Mouse (Mus musculus): ENCODE results near the gene Cd276. TPM values are rescaled to one million over a fixed set of nuclear protein-coding genes. Genes with fewer than 3 reads are reported as not detected.
A peak's percentile ranks its signal among the peaks of the same experiment; 100 is the strongest.

The Cd276 gene
- total RNA-seq, 1 experiment = 23.4 TPM

GRCm38 (mm10) chr9:58534766-58535165, 20.5 kb downstream of the Cd276 start:
- DNase-seq (ENCODE audit: low read depth, low spot score) = peak; percentile 76
- Histone ChIP-seq H3K27ac (ENCODE audit: insufficient read depth, low read depth, low read length, poor library complexity, severe bottlenecking) (no peak overlapping the region), H3K9ac (ENCODE audit: insufficient read depth, low read depth, low read length, poor library complexity, severe bottlenecking) (no peak overlapping the region), H3K4me1 (ENCODE audit: control insufficient read depth in 2 of 2, insufficient read depth in 2 of 2, low read length in 2 of 2, poor library complexity in 1 of 2) (peaks cover 0 to 4% of the 10 kb centered on the region in 2 experiments; a peak in 1 of 4 replicates), H3K9me3 (ENCODE audit: control insufficient read depth, insufficient read depth, low read depth, low read length) (no peaks in the 10 kb centered on the region), H3K36me3 (ENCODE audit: control insufficient read depth, insufficient read depth, low read length, poor library complexity, severe bottlenecking) (peaks cover 42% of the 10 kb centered on the region; the same call in 1 of the 2 replicates), H3K4me3 (ENCODE audit: insufficient read depth in 1 of 2, low read depth in 1 of 2, low read length in 2 of 2, poor library complexity in 1 of 2, severe bottlenecking in 1 of 2) (no peak overlapping the region)
- in situ Hi-C loops (cut with MboI; ENCODE audit: low sequenced_read_pairs in 2 of 2, unreplicated experiment in 2 of 2) = no loop called here
- TF ChIP-seq ZC3H11A (IDR thresholded peaks at IDR 0.05; ENCODE audit: borderline replicate concordance, low read depth, low read length) (peak; percentile 42; the same call in 1 of the 2 replicates), ZNF384 (IDR thresholded peaks at IDR 0.05; ENCODE audit: low read depth, low read length) (no peak), HCFC1 (IDR thresholded peaks at IDR 0.05; ENCODE audit: borderline replicate concordance, insufficient read depth, low read length) (no peak), CHD2 (IDR thresholded peaks at IDR 0.05; ENCODE audit: low read depth, low read length) (no peak), MAFK (IDR thresholded peaks at IDR 0.05; ENCODE audit: insufficient read depth, low read depth, low read length) (no peak)

GRCm38 (mm10) chr9:58533322-58533721, 21.9 kb downstream of the Cd276 start:
- peaks cover 41% of the 10 kb centered on the region; the same call in 1 of the 2 replicates for H3K36me3 ChIP-seq (ENCODE audit: control insufficient read depth, insufficient read depth, low read length, poor library complexity, severe bottlenecking)
- H3K4me3 ChIP-seq (ENCODE audit: insufficient read depth in 1 of 2, low read depth in 1 of 2, low read length in 2 of 2, poor library complexity in 1 of 2, severe bottlenecking in 1 of 2) = no peak overlapping the region
- TF ChIP-seq ZC3H11A (IDR thresholded peaks at IDR 0.05; ENCODE audit: borderline replicate concordance, low read depth, low read length) (no peak), ZNF384 (IDR thresholded peaks at IDR 0.05; ENCODE audit: low read depth, low read length) (no peak), HCFC1 (IDR thresholded peaks at IDR 0.05; ENCODE audit: borderline replicate concordance, insufficient read depth, low read length) (no peak), CHD2 (IDR thresholded peaks at IDR 0.05; ENCODE audit: low read depth, low read length) (no peak), MAFK (IDR thresholded peaks at IDR 0.05; ENCODE audit: insufficient read depth, low read depth, low read length) (no peak)
- peaks cover 0 to 4% of the 10 kb centered on the region in 2 experiments; a peak in 1 of 4 replicates for H3K4me1 ChIP-seq (ENCODE audit: control insufficient read depth in 2 of 2, insufficient read depth in 2 of 2, low read length in 2 of 2, poor library complexity in 1 of 2)
- H3K27ac ChIP-seq (ENCODE audit: insufficient read depth, low read depth, low read length, poor library complexity, severe bottlenecking) = no peak overlapping the region
- in situ Hi-C loops (cut with MboI; ENCODE audit: low sequenced_read_pairs in 2 of 2, unreplicated experiment in 2 of 2) = no loop called here
- H3K9me3 ChIP-seq (ENCODE audit: control insufficient read depth, insufficient read depth, low read depth, low read length) = no peaks in the 10 kb centered on the region
- no peak overlapping the region for H3K9ac ChIP-seq (ENCODE audit: insufficient read depth, low read depth, low read length, poor library complexity, severe bottlenecking)
- DNase-seq (ENCODE audit: low read depth, low spot score) = no peak

GRCm38 (mm10) chr9:58532236-58532635, 23.0 kb downstream of the Cd276 start:
- no peak for TF ChIP-seq MAFK (IDR thresholded peaks at IDR 0.05; ENCODE audit: insufficient read depth, low read depth, low read length)
- no peak for TF ChIP-seq HCFC1 (IDR thresholded peaks at IDR 0.05; ENCODE audit: borderline replicate concordance, insufficient read depth, low read length)
- TF ChIP-seq ZC3H11A (IDR thresholded peaks at IDR 0.05; ENCODE audit: borderline replicate concordance, low read depth, low read length) = no peak
- no peak for TF ChIP-seq CHD2 (IDR thresholded peaks at IDR 0.05; ENCODE audit: low read depth, low read length)
- TF ChIP-seq ZNF384 (IDR thresholded peaks at IDR 0.05; ENCODE audit: low read depth, low read length) = no peak
- in situ Hi-C loops (cut with MboI; ENCODE audit: low sequenced_read_pairs in 2 of 2, unreplicated experiment in 2 of 2) = no loop called here
- no peak overlapping the region for H3K27ac ChIP-seq (ENCODE audit: insufficient read depth, low read depth, low read length, poor library complexity, severe bottlenecking)
- DNase-seq (ENCODE audit: low read depth, low spot score) = no peak
- H3K36me3 ChIP-seq (ENCODE audit: control insufficient read depth, insufficient read depth, low read length, poor library complexity, severe bottlenecking) = peaks cover 36% of the 10 kb centered on the region; the same call in 1 of the 2 replicates
- peaks cover 0 to 4% of the 10 kb centered on the region in 2 experiments; a peak in 1 of 4 replicates for H3K4me1 ChIP-seq (ENCODE audit: control insufficient read depth in 2 of 2, insufficient read depth in 2 of 2, low read length in 2 of 2, poor library complexity in 1 of 2)
- H3K9ac ChIP-seq (ENCODE audit: insufficient read depth, low read depth, low read length, poor library complexity, severe bottlenecking) = no peak overlapping the region
- H3K9me3 ChIP-seq (ENCODE audit: control insufficient read depth, insufficient read depth, low read depth, low read length) = no peaks in the 10 kb centered on the region
- H3K4me3 ChIP-seq (ENCODE audit: insufficient read depth in 1 of 2, low read depth in 1 of 2, low read length in 2 of 2, poor library complexity in 1 of 2, severe bottlenecking in 1 of 2) = no peak overlapping the region

GRCm38 (mm10) chr9:58530407-58530806, 24.8 kb downstream of the Cd276 start:
- no peak for DNase-seq (ENCODE audit: low read depth, low spot score)
- Histone ChIP-seq H3K9me3 (ENCODE audit: control insufficient read depth, insufficient read depth, low read depth, low read length) (no peaks in the 10 kb centered on the region), H3K4me3 (ENCODE audit: insufficient read depth in 1 of 2, low read depth in 1 of 2, low read length in 2 of 2, poor library complexity in 1 of 2, severe bottlenecking in 1 of 2) (no peak overlapping the region), H3K9ac (ENCODE audit: insufficient read depth, low read depth, low read length, poor library complexity, severe bottlenecking) (no peak overlapping the region), H3K27ac (ENCODE audit: insufficient read depth, low read depth, low read length, poor library complexity, severe bottlenecking) (no peak overlapping the region), H3K4me1 (ENCODE audit: control insufficient read depth in 2 of 2, insufficient read depth in 2 of 2, low read length in 2 of 2, poor library complexity in 1 of 2) (peaks cover 0 to 2% of the 10 kb centered on the region in 2 experiments; a peak in 1 of 4 replicates), H3K36me3 (ENCODE audit: control insufficient read depth, insufficient read depth, low read length, poor library complexity, severe bottlenecking) (peaks cover 41% of the 10 kb centered on the region; the same call in 1 of the 2 replicates)
- in situ Hi-C loops (cut with MboI; ENCODE audit: low sequenced_read_pairs in 2 of 2, unreplicated experiment in 2 of 2) = no loop called here
- no peak for TF ChIP-seq HCFC1 (IDR thresholded peaks at IDR 0.05; ENCODE audit: borderline replicate concordance, insufficient read depth, low read length)
- TF ChIP-seq CHD2 (IDR thresholded peaks at IDR 0.05; ENCODE audit: low read depth, low read length) = no peak
- no peak for TF ChIP-seq MAFK (IDR thresholded peaks at IDR 0.05; ENCODE audit: insufficient read depth, low read depth, low read length)
- TF ChIP-seq ZNF384 (IDR thresholded peaks at IDR 0.05; ENCODE audit: low read depth, low read length) = no peak
- TF ChIP-seq ZC3H11A (IDR thresholded peaks at IDR 0.05; ENCODE audit: borderline replicate concordance, low read depth, low read length) = no peak

Data from ES-E14 (cell line).